Mouse (Mus musculus): ENCODE data around the gene Arid1b. TPM values are rescaled to one million over a fixed set of nuclear protein-coding genes. Genes with fewer than 3 reads are reported as not detected.

The Arid1b gene
- polyA plus RNA-seq, 1 experiment from 2014 or later, result 12.9 TPM

- Histone ChIP-seq H3K4me3 (ENCODE audit: low read depth, low read length) (no peak overlapping the region), H3K27ac (replicated peaks; ENCODE audit: low read depth, low read length) (no peak overlapping the region), H3K4me2 (ENCODE audit: low read depth, low read length) (no peak overlapping the region), H3K27me3 (ENCODE audit: control insufficient read depth, insufficient read depth, low read length) (no peaks in the 10 kb centered on the region), H3K9ac (replicated peaks; ENCODE audit: low read length) (no peak overlapping the region), H3K4me1 (ENCODE audit: control insufficient read depth, insufficient read depth, low read length) (no peaks in the 10 kb centered on the region), H3K9me3 (replicated peaks; ENCODE audit: control insufficient read depth, low read length) (no peaks in the 10 kb centered on the region), H3K36me3 (replicated peaks; ENCODE audit: control insufficient read depth, insufficient read depth, low read depth, low read length) (peaks cover 5% of the 10 kb centered on the region)
- DNase-seq (ENCODE audit: low spot score) (no peak), ATAC-seq (replicated peaks; ENCODE audit: insufficient number of reproducible peaks, low FRiP score, low TSS enrichment, low read depth) (no peak)
- 94% methylated on average over 10 of the region's 10 CpGs for WGBS
These were observed 303.9 kb downstream of the Arid1b start for GRCm38 (mm10) chr17:5297984-5298383.

- WGBS, result 84% methylated on average over 5 of the region's 5 CpGs
- Histone ChIP-seq H3K27me3 (ENCODE audit: control insufficient read depth, insufficient read depth, low read length) (no peaks in the 10 kb centered on the region), H3K4me1 (ENCODE audit: control insufficient read depth, insufficient read depth, low read length) (no peaks in the 10 kb centered on the region), H3K4me3 (ENCODE audit: low read depth, low read length) (no peak overlapping the region), H3K9ac (replicated peaks; ENCODE audit: low read length) (no peak overlapping the region), H3K4me2 (ENCODE audit: low read depth, low read length) (no peak overlapping the region), H3K27ac (replicated peaks; ENCODE audit: low read depth, low read length) (no peak overlapping the region), H3K36me3 (replicated peaks; ENCODE audit: control insufficient read depth, insufficient read depth, low read depth, low read length) (peaks cover 5% of the 10 kb centered on the region), H3K9me3 (replicated peaks; ENCODE audit: control insufficient read depth, low read length) (no peaks in the 10 kb centered on the region)
- no peak for DNase-seq (ENCODE audit: low spot score)
- ATAC-seq (replicated peaks; ENCODE audit: insufficient number of reproducible peaks, low FRiP score, low TSS enrichment, low read depth), result no peak
These were observed 304.9 kb downstream of the Arid1b start for GRCm38 (mm10) chr17:5298891-5299559.

GRCm38 (mm10) chr17:5302971-5303746 lies 309.0 kb downstream of the Arid1b start:
- H3K27ac ChIP-seq (replicated peaks; ENCODE audit: low read depth, low read length), result no peak overlapping the region
- no peak overlapping the region for H3K4me3 ChIP-seq (ENCODE audit: low read depth, low read length)
- H3K27me3 ChIP-seq (ENCODE audit: control insufficient read depth, insufficient read depth, low read length), result no peaks in the 10 kb centered on the region
- H3K9ac ChIP-seq (replicated peaks; ENCODE audit: low read length), result no peak overlapping the region
- H3K36me3 ChIP-seq (replicated peaks; ENCODE audit: control insufficient read depth, insufficient read depth, low read depth, low read length), result peaks cover 2% of the 10 kb centered on the region
- ATAC-seq (replicated peaks; ENCODE audit: insufficient number of reproducible peaks, low FRiP score, low TSS enrichment, low read depth), result no peak
- WGBS, result 65% methylated on average over 11 of the region's 11 CpGs
- H3K9me3 ChIP-seq (replicated peaks; ENCODE audit: control insufficient read depth, low read length), result no peaks in the 10 kb centered on the region
- H3K4me2 ChIP-seq (ENCODE audit: low read depth, low read length), result no peak overlapping the region
- H3K4me1 ChIP-seq (ENCODE audit: control insufficient read depth, insufficient read depth, low read length), result no peaks in the 10 kb centered on the region
- no peak for DNase-seq (ENCODE audit: low spot score)

- Histone ChIP-seq H3K27ac (replicated peaks; ENCODE audit: low read depth, low read length) (no peak overlapping the region), H3K9me3 (replicated peaks; ENCODE audit: control insufficient read depth, low read length) (no peaks in the 10 kb centered on the region), H3K4me1 (ENCODE audit: control insufficient read depth, insufficient read depth, low read length) (no peaks in the 10 kb centered on the region), H3K27me3 (ENCODE audit: control insufficient read depth, insufficient read depth, low read length) (no peaks in the 10 kb centered on the region), H3K9ac (replicated peaks; ENCODE audit: low read length) (no peak overlapping the region), H3K36me3 (replicated peaks; ENCODE audit: control insufficient read depth, insufficient read depth, low read depth, low read length) (peaks cover 2% of the 10 kb centered on the region), H3K4me2 (ENCODE audit: low read depth, low read length) (no peak overlapping the region), H3K4me3 (ENCODE audit: low read depth, low read length) (no peak overlapping the region)
- DNase-seq (ENCODE audit: low spot score), result no peak
- 85% methylated on average over 10 of the region's 10 CpGs for WGBS
- no peak for ATAC-seq (replicated peaks; ENCODE audit: insufficient number of reproducible peaks, low FRiP score, low TSS enrichment, low read depth)
These were observed 311.8 kb downstream of the Arid1b start for GRCm38 (mm10) chr17:5305783-5306477.

- H3K9ac ChIP-seq (replicated peaks; ENCODE audit: low read length), result no peak overlapping the region
- WGBS, result 43% methylated on average over 5 of the region's 5 CpGs
- no peaks in the 10 kb centered on the region for H3K27me3 ChIP-seq (ENCODE audit: control insufficient read depth, insufficient read depth, low read length)
- no peaks in the 10 kb centered on the region for H3K9me3 ChIP-seq (replicated peaks; ENCODE audit: control insufficient read depth, low read length)
- ATAC-seq (replicated peaks; ENCODE audit: insufficient number of reproducible peaks, low FRiP score, low TSS enrichment, low read depth) (no peak), DNase-seq (ENCODE audit: low spot score) (no peak)
- H3K4me1 ChIP-seq (ENCODE audit: control insufficient read depth, insufficient read depth, low read length), result no peaks in the 10 kb centered on the region
- H3K36me3 ChIP-seq (replicated peaks; ENCODE audit: control insufficient read depth, insufficient read depth, low read depth, low read length), result peaks cover 5% of the 10 kb centered on the region
- H3K4me3 ChIP-seq (ENCODE audit: low read depth, low read length), result no peak overlapping the region
- no peak overlapping the region for H3K4me2 ChIP-seq (ENCODE audit: low read depth, low read length)
- H3K27ac ChIP-seq (replicated peaks; ENCODE audit: low read depth, low read length), result no peak overlapping the region
These were observed 315.8 kb downstream of the Arid1b start for GRCm38 (mm10) chr17:5309930-5310329.

GRCm38 (mm10) chr17:5310425-5310888 lies 316.3 kb downstream of the Arid1b start:
- no peak overlapping the region for H3K27ac ChIP-seq (replicated peaks; ENCODE audit: low read depth, low read length)
- H3K4me2 ChIP-seq (ENCODE audit: low read depth, low read length), result no peak overlapping the region
- no peaks in the 10 kb centered on the region for H3K27me3 ChIP-seq (ENCODE audit: control insufficient read depth, insufficient read depth, low read length)
- 79% methylated on average over 11 of the region's 11 CpGs for WGBS
- DNase-seq (ENCODE audit: low spot score) (no peak), ATAC-seq (replicated peaks; ENCODE audit: insufficient number of reproducible peaks, low FRiP score, low TSS enrichment, low read depth) (no peak)
- H3K9ac ChIP-seq (replicated peaks; ENCODE audit: low read length), result no peak overlapping the region
- H3K4me1 ChIP-seq (ENCODE audit: control insufficient read depth, insufficient read depth, low read length), result no peaks in the 10 kb centered on the region
- no peaks in the 10 kb centered on the region for H3K9me3 ChIP-seq (replicated peaks; ENCODE audit: control insufficient read depth, low read length)
- H3K4me3 ChIP-seq (ENCODE audit: low read depth, low read length), result no peak overlapping the region
- H3K36me3 ChIP-seq (replicated peaks; ENCODE audit: control insufficient read depth, insufficient read depth, low read depth, low read length), result peaks cover 5% of the 10 kb centered on the region

- DNase-seq (ENCODE audit: low spot score) (no peak), ATAC-seq (replicated peaks; ENCODE audit: insufficient number of reproducible peaks, low FRiP score, low TSS enrichment, low read depth) (no peak)
- H3K4me1 ChIP-seq (ENCODE audit: control insufficient read depth, insufficient read depth, low read length), result no peaks in the 10 kb centered on the region
- H3K27ac ChIP-seq (replicated peaks; ENCODE audit: low read depth, low read length), result no peak overlapping the region
- H3K4me3 ChIP-seq (ENCODE audit: low read depth, low read length), result no peak overlapping the region
- H3K27me3 ChIP-seq (ENCODE audit: control insufficient read depth, insufficient read depth, low read length), result no peaks in the 10 kb centered on the region
- H3K4me2 ChIP-seq (ENCODE audit: low read depth, low read length), result no peak overlapping the region
- no peak overlapping the region for H3K9ac ChIP-seq (replicated peaks; ENCODE audit: low read length)
- 91% methylated on average over 7 of the region's 7 CpGs for WGBS
- H3K36me3 ChIP-seq (replicated peaks; ENCODE audit: control insufficient read depth, insufficient read depth, low read depth, low read length), result peaks cover 5% of the 10 kb centered on the region
- no peaks in the 10 kb centered on the region for H3K9me3 ChIP-seq (replicated peaks; ENCODE audit: control insufficient read depth, low read length)
These were observed 316.9 kb downstream of the Arid1b start for GRCm38 (mm10) chr17:5311062-5311461.

GRCm38 (mm10) chr17:5312307-5312706 lies 318.2 kb downstream of the Arid1b start:
- Histone ChIP-seq H3K9me3 (replicated peaks; ENCODE audit: control insufficient read depth, low read length) (no peaks in the 10 kb centered on the region), H3K4me1 (ENCODE audit: control insufficient read depth, insufficient read depth, low read length) (no peaks in the 10 kb centered on the region), H3K36me3 (replicated peaks; ENCODE audit: control insufficient read depth, insufficient read depth, low read depth, low read length) (peaks cover 5% of the 10 kb centered on the region), H3K27ac (replicated peaks; ENCODE audit: low read depth, low read length) (no peak overlapping the region), H3K4me2 (ENCODE audit: low read depth, low read length) (no peak overlapping the region), H3K4me3 (ENCODE audit: low read depth, low read length) (no peak overlapping the region), H3K9ac (replicated peaks; ENCODE audit: low read length) (no peak overlapping the region), H3K27me3 (ENCODE audit: control insufficient read depth, insufficient read depth, low read length) (no peaks in the 10 kb centered on the region)
- WGBS, result 95% methylated on average over 5 of the region's 5 CpGs
- DNase-seq (ENCODE audit: low spot score) (no peak), ATAC-seq (replicated peaks; ENCODE audit: insufficient number of reproducible peaks, low FRiP score, low TSS enrichment, low read depth) (no peak)
